Mouse (Mus musculus): Measurements from ENCODE around the gene Mylk.

- no peak for TF ChIP-seq CTCF (IDR thresholded peaks at IDR 0.05; ENCODE audit: insufficient read depth, low read depth, low read length)
- TF ChIP-seq POLR2A (IDR thresholded peaks at IDR 0.05; ENCODE audit: insufficient read depth, low read depth, low read length) = no peak
These were observed 306.1 kb downstream of the Mylk start for GRCm38 (mm10) chr16:35051066-35051465.
